Mouse (Mus musculus): ENCODE measurements at regions not wholly inside any gene's neighbourhood (a gene's known extent, or its start where the extent isn't known, plus 50 kb on each side); places are given as distances from the start of the nearest gene placed in this dataset.

GRCm38 (mm10) chr15:36695199-36696129, 312.1 kb downstream of the Zfp706 start:
- TF ChIP-seq CTCF (IDR thresholded peaks at IDR 0.05; ENCODE audit: borderline replicate concordance, extremely low read depth, insufficient read depth, insufficient read length) (no peak), POLR2A (IDR thresholded peaks at IDR 0.05; ENCODE audit: borderline replicate concordance, extremely low read depth, insufficient read depth, insufficient read length, poor library complexity, severe bottlenecking) (no peak)
- peak; percentile 89 for DNase-seq (ENCODE audit: low read depth)

DNA sequence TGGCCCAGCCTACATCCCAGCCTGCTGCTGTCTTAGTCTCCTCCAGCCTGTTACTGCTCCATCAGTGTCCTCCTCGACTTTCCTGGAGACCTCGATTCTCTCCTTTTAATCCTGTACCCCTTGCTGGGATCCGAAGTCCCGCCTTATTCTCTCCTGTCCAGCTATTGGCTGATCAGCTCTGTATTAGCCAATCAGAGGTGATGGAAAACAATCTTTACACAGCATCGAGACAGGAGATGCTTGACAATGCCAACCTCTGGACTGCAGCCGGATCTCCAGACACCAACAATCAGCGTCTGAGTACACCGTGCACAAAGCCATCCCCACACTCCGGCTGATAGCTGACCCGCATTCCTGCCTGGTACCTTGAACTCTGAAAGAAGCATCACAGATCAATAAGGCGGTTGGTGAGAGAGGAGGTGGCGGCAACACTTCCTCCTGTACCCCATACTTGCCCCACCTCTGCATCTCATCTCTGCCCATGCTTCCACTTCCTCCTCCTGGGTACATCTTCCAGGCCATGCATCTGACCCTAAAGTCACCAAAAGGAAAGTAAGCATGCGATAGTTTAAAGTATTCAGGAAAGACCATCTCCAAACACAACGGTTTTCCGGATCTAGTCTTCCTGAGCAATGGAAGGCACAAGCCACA, 316.4 kb downstream of the Zfp706 start:
- TF ChIP-seq CTCF (IDR thresholded peaks at IDR 0.05; ENCODE audit: borderline replicate concordance, extremely low read depth, insufficient read depth, insufficient read length): no peak
- TF ChIP-seq POLR2A (IDR thresholded peaks at IDR 0.05; ENCODE audit: borderline replicate concordance, extremely low read depth, insufficient read depth, insufficient read length, poor library complexity, severe bottlenecking): no peak
- peak; percentile 40 for DNase-seq (ENCODE audit: low read depth)

DNA sequence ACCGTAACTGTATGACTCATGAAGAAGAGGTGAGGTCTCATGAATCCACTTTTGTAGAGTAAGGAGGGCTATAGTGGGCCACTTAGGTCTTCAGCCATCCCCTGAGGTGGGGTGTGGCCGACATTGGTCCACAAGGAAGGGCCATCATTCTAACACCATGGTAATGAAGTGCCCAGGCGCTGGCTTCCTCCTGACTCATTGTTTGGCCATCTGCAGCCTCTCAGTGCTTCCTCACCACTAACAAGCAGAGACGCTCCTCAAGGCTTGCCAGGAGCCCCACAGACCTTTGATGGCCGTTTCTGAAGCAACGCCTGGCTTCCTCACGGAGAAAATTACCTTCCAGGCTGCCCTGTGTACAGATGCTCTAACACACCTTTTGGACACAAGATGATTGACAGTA, 317.7 kb downstream of the Zfp706 start:
- TF ChIP-seq CTCF (IDR thresholded peaks at IDR 0.05; ENCODE audit: borderline replicate concordance, extremely low read depth, insufficient read depth, insufficient read length): no peak
- no peak for TF ChIP-seq POLR2A (IDR thresholded peaks at IDR 0.05; ENCODE audit: borderline replicate concordance, extremely low read depth, insufficient read depth, insufficient read length, poor library complexity, severe bottlenecking)
- DNase-seq (ENCODE audit: low read depth): no peak

DNA sequence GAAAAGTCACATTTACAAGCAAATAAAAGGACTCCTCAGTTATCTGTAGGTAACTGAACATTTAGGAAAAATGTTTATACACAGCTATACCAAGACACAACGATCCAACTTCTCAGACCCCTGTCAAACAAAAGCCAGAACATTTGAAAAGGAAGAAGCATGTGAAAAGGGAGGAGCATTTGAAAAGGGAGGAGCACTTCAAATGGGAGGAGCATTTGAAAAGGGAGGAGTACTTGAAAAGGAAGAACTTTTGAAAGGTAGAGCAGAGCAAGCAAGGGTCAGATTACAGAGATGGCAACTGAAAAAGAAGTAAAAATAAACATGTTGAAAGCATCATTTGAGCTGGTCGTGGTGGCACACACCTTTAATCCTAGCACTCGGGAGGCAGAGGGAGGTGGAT, 318.3 kb downstream of the Zfp706 start:
- TF ChIP-seq CTCF (IDR thresholded peaks at IDR 0.05; ENCODE audit: borderline replicate concordance, extremely low read depth, insufficient read depth, insufficient read length) (no peak), POLR2A (IDR thresholded peaks at IDR 0.05; ENCODE audit: borderline replicate concordance, extremely low read depth, insufficient read depth, insufficient read length, poor library complexity, severe bottlenecking) (no peak)
- no peak for DNase-seq (ENCODE audit: low read depth)

- TF ChIP-seq POLR2A (IDR thresholded peaks at IDR 0.05; ENCODE audit: borderline replicate concordance, extremely low read depth, insufficient read depth, insufficient read length, poor library complexity, severe bottlenecking): no peak
- no peak for TF ChIP-seq CTCF (IDR thresholded peaks at IDR 0.05; ENCODE audit: borderline replicate concordance, extremely low read depth, insufficient read depth, insufficient read length)
- DNase-seq (ENCODE audit: low read depth): no peak
Observed at GRCm38 (mm10) chr15:36688051-36688754, 319.4 kb downstream of the Zfp706 start.

GRCm38 (mm10) chr15:36684684-36685083, 322.9 kb downstream of the Zfp706 start:
- TF ChIP-seq CTCF (IDR thresholded peaks at IDR 0.05; ENCODE audit: borderline replicate concordance, extremely low read depth, insufficient read depth, insufficient read length): no peak
- no peak for TF ChIP-seq POLR2A (IDR thresholded peaks at IDR 0.05; ENCODE audit: borderline replicate concordance, extremely low read depth, insufficient read depth, insufficient read length, poor library complexity, severe bottlenecking)

DNA sequence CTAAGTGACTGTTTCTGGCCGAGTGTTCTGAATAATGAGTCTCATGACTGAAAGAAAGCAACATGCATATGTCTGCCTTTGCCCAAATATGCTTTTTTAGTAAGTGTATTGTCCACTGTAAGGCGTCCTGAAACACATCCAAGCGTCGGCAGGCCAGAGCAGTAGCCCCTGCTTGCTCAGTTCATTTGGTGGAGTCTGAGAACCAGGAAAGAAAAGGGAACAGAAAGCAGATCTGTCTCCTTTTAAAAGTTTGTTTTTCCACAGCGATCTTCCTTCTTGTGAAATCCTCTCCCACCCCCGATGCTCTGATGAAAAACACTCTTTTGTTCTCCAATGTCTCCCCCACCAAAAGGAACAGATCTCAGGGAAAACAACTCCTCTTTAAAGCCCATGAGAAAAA, 324.7 kb downstream of the Zfp706 start:
- no peak for DNase-seq (ENCODE audit: low read depth)
- TF ChIP-seq CTCF (IDR thresholded peaks at IDR 0.05; ENCODE audit: borderline replicate concordance, extremely low read depth, insufficient read depth, insufficient read length) (no peak), POLR2A (IDR thresholded peaks at IDR 0.05; ENCODE audit: borderline replicate concordance, extremely low read depth, insufficient read depth, insufficient read length, poor library complexity, severe bottlenecking) (no peak)

More at GRCm38 (mm10) chr15:36684684-36685083, 322.9 kb downstream of the Zfp706 start:
- no peak for DNase-seq (ENCODE audit: low read depth)

GRCm38 (mm10) chr15:36682159-36682558, 325.4 kb downstream of the Zfp706 start:
- no peak for TF ChIP-seq POLR2A (IDR thresholded peaks at IDR 0.05; ENCODE audit: borderline replicate concordance, extremely low read depth, insufficient read depth, insufficient read length, poor library complexity, severe bottlenecking)
- no peak for TF ChIP-seq CTCF (IDR thresholded peaks at IDR 0.05; ENCODE audit: borderline replicate concordance, extremely low read depth, insufficient read depth, insufficient read length)
- DNase-seq (ENCODE audit: low read depth): no peak

DNA sequence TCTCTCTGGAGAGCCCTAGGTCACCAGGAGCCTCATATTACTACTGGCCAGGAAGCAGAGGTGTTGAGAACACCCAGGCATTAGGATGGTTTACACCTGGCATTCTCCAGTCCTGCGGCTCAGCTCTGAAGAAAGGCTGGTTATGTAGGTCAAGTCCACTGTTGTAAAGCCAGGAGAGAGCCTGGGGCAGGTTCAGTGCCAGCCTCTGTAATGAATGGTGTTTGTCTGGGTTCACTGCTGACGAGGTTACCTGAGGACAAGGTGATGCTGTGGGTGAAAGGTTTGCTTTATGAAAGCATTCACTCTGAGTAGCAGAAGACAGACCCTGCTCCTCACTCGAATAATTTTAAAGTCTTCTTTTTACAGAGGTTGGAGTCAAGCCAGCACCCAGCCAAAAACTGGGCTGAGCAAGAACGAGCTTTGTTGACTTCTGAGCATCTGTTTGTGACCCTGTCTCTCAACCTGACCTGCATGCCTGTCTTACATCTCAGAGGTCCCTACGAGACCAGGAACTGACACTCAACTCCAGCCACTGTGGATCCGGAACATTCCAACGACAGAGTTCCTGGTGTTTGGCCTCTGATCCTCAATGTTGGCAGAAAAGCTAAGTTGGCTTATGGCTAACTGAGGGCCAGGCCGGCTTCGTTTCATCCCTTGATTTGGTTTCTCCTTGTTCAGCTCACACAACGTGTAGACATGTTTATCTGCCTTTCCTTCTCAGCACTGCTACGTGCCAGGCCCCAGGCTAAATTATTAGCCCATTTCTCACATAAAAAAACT, 327.0 kb downstream of the Zfp706 start:
- DNase-seq (ENCODE audit: low read depth): no peak

GRCm38 (mm10) chr15:36679577-36679976, 328.0 kb downstream of the Zfp706 start:
- TF ChIP-seq POLR2A (IDR thresholded peaks at IDR 0.05; ENCODE audit: borderline replicate concordance, extremely low read depth, insufficient read depth, insufficient read length, poor library complexity, severe bottlenecking): no peak
- TF ChIP-seq CTCF (IDR thresholded peaks at IDR 0.05; ENCODE audit: borderline replicate concordance, extremely low read depth, insufficient read depth, insufficient read length): no peak
- DNase-seq (ENCODE audit: low read depth): no peak

More for the DNA sequence above, 327.0 kb downstream of the Zfp706 start:
- TF ChIP-seq CTCF (IDR thresholded peaks at IDR 0.05; ENCODE audit: borderline replicate concordance, extremely low read depth, insufficient read depth, insufficient read length) (no peak), POLR2A (IDR thresholded peaks at IDR 0.05; ENCODE audit: borderline replicate concordance, extremely low read depth, insufficient read depth, insufficient read length, poor library complexity, severe bottlenecking) (no peak)

Data from brain, embryonic 14.5 days (tissue).